Mouse (Mus musculus) left cerebral cortex, adult 8-10 months (tissue): ENCODE measurements at regions not wholly inside any gene's neighbourhood (a gene's known extent, or its start where the extent isn't known, plus 50 kb on each side); places are given as distances from the start of the nearest gene placed in this dataset.
"Not testable (repeated sequence)": the region's sequence is repeated elsewhere in the genome, so short reads cannot be mapped to it uniquely, and the experiment has no call there.

Experiments
- DNase-seq, 2 experiments: peaks; one replicate each; pipeline ENCODE4 v3.0.0; 2022; ENCODE audit warnings: low spot score in 2 of 2
- microRNA-seq, 2 experiments: library from miRNA; unstranded; fragments of <30 nt; microRNA quantifications; one replicate each; pipeline ENCODE4 v1.2.0; 2022

- DNase-seq = no peak
These were observed 651.5 kb upstream of the Kif2b start for GRCm38 (mm10) chr11:92228855-92229254.

- DNase-seq = no peak
These were observed 631.7 kb upstream of the Kif2b start for GRCm38 (mm10) chr11:92208980-92209548.

DNA sequence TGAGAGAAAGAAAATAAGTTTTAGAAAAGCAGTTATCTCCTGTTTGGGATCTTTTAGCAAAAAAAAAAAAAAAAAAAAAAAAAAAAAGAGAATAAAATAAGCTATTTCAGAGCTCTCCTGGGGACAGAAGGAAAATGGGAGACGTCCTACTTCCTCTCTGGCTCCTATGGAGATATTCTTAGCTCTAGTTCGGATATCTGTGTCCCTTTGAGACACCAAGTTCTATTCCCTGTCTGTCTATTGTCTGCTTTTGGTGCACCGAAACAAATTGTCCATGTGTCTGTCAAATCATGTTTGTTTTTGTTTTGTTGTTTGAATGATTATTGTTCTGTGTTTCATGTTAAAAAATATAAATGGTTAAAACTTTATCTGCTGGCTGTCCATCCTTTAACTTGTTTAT, 601.0 kb upstream of the Kif2b start:
- DNase-seq = not testable (repeated sequence)

DNA sequence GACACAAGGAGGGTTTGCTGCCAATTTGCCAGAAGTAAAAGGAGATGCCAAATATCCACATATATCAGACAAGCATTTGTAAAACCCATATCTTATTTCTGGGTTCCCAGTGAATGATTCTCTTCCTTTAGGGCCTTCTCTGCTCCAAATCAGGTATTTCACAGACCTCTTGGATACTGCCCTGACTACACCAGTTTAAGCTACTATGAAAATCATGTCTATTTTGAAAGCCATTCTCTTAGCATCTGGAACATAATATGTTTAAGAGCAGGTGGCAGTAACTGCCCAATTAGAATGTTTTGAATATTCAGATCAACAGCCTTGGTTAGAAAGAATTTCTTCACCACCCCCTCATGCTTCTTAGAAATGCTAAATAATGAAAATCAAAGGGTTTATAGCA, 575.8 kb upstream of the Kif2b start:
- no peak for DNase-seq

- no peak for DNase-seq
These were observed 558.3 kb upstream of the Kif2b start for GRCm38 (mm10) chr11:92135677-92136076.

DNA sequence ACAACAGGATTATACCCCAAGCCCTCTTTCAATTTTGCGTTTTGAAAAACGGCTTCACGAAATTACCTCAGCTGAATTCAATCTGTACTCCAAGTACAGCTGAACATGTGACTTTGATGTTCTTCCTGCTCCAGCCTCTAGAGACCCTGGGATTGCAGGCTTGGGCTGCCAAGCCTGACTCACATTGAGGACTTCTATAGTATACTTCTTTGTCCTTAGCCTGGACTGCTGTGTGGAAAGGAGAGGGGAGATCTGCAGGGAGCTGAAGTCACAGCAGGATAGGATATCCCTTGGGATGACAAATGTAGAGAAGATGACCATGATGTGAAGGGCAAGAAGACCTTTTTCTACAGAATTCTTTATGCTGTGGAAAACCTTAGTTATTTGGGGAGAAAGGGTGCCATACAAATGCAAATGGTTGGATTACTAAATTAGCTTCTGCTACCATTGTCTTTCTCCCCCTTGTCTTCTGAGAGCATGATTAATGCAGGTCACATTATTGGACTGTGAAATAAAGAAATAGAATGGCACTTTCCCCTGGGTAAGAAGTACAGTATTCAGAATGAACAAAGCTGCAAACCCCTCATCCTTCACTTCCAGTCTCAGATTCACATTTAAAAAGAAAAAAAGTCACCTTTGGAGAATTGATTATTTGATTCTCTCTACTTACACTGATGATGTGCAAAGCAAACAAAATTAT, 557.7 kb upstream of the Kif2b start:
- no peak for DNase-seq

GRCm38 (mm10) chr11:92084766-92085165, 507.4 kb upstream of the Kif2b start:
- DNase-seq = peak in 1 of 2 experiments; percentile 8

DNA sequence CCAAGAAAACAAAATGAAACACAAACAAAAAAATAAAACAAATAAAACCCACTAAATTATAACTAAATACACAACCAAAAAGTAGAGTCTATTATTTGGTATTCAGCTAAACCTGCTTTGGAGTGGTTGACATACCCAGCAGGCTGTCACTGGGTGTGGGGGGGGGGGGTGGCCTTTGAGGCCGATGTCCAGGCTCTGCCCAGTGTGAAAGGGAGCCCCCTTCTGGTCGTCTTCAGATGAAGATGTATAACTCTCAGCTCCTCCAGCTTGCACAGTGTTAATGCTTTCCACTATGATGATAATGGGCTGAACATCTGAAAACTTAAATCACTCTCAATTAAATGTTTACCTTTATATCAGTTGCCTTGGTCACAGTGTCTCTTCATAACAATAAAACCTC, 464.3 kb upstream of the Kif2b start:
- DNase-seq = no peak

DNA sequence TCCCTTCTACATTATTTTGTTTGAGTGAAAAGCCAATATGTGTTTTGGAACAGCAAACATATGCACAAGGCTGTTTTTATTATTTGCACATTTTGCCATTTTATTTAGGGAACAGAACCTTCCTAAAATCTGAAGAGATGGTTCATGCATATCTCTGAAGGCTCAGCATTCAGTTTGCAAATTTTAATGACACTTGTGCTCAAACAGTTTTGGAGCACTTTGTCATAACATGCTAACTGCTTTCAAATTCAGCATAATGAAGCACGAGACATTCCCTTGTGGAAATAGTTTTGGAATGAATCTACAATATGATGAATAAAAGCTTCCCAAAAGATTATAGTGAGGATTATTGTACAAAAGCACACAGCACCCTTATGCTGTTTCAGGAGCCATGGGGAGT, 462.8 kb upstream of the Kif2b start:
- DNase-seq = no peak

- DNase-seq = no peak
These were observed 441.1 kb upstream of the Kif2b start for GRCm38 (mm10) chr11:92018419-92018818.

GRCm38 (mm10) chr11:92011284-92011683, 433.9 kb upstream of the Kif2b start:
- peak in 1 of 2 experiments; percentile 8 for DNase-seq

DNA sequence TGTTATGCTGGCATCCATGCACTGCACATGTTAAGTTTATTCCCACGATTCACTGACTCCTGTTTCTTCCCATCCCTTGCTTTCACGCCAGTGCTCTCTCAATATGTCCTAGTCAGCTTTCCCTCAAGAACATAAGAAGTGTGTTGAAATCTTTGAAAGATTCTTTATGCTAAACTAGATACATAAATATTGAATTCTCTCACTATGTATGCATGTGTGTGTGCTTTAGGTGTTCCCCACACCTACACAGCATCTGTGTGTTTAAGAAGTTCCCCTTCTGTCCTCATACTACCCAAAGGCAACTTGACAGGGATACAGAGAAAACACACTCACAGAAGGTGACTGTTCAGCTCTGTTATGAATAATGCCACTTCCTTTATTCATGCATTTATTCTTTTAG, 418.2 kb upstream of the Kif2b start:
- DNase-seq = peak in 1 of 2 experiments; percentile 12

DNA sequence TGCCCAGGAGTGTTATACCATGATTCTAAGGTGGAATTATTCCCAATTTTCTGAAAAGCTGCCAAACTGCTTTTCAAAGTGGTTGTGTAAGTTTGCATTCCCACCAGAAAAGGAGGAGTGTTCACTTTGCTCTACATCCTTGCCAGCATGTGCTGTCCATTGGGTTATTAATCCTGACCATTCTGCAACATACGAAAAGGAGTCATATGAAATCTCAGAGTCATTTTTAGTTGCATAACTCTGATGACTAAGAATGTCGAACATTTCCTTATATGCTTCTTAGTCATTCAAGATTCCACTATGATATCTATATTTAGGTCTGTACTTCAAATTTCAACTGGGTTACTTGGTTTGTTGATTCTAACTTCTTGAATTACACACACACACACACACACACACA, 392.2 kb upstream of the Kif2b start:
- DNase-seq = no peak

DNA sequence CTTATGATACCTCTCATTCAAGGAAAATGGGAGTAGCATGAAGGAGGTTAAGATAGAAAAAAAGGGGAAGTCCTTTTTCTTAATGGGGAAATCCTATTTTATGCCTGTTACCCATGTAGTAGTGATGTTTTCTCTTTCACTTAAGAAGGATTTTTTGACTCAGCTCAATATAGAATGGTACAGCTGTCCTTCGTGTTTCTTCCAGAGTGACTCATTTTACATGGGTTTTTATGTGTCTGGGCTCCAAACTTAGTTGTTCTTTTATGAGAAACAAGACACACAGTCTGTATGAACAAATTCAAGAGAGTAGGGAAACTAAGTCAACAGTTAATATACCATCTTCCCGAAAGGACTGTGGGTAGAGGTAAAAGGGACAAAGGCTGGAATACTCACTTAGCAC, 367.0 kb upstream of the Kif2b start:
- DNase-seq = no peak

Small RNA genes in the stretch of these regions (microRNA-seq; reads per million reads assigned to microRNA genes)
- 0 reads per million in 2 experiments for gene Gm22702
